Mouse (Mus musculus): ENCODE measurements at regions not wholly inside any gene's neighbourhood (a gene's known extent, or its start where the extent isn't known, plus 50 kb on each side); places are given as distances from the start of the nearest gene placed in this dataset.

DNA sequence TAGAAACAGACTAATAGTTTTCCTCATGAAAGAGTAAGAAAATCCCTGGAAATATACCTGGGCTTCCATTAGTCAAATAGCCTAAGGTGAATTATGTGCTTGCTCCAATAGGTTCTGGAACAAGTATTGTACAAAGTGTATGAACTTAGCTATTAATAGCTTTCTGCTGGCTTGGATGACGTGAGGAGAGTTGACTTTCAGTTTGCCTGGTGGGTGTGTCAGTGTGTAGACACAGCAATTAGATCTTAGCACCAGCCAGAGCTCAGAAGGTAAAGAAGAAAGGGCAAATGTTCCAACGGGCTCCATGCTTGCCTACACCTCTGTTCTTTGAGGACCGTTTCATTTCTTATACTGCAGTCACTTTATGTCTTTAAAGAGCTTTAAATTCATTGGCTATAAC is 654.8 kb upstream of the Mef2c start:
- no peak overlapping the region for H3K27ac ChIP-seq
- H3K36me3 ChIP-seq (ENCODE audit: inconsistent target) = no peaks in the 10 kb centered on the region
- WGBS (ENCODE audit: missing documents) = 63% methylated on average over 3 of the region's 3 CpGs
- H3K79me2 ChIP-seq (ENCODE audit: inconsistent target) = no peaks in the 10 kb centered on the region
- H3K4me3 ChIP-seq (ENCODE audit: inconsistent target) = no peak overlapping the region

DNA sequence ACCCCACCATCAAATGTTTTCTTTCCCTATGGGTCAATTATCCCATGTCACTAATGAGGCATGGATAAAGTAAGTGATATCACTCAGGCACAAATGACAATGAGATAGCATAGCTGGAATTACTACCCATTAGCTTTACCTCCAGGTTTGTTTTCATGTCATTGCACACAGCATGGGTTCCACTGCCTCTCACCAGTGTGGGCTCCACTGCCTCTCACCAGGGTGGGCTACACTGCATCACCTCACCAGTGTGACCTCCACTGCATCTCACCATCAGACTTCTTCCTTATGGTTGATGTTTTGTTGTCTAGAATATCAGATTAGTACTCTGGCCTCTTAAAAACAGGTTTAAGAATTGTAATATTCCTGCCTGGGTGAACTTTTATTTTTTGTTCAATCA is 634.0 kb upstream of the Mef2c start:
- Histone ChIP-seq H3K36me3 (ENCODE audit: inconsistent target) (no peaks in the 10 kb centered on the region), H3K27ac (no peak overlapping the region), H3K4me3 (ENCODE audit: inconsistent target) (no peak overlapping the region), H3K79me2 (ENCODE audit: inconsistent target) (no peaks in the 10 kb centered on the region)

DNA sequence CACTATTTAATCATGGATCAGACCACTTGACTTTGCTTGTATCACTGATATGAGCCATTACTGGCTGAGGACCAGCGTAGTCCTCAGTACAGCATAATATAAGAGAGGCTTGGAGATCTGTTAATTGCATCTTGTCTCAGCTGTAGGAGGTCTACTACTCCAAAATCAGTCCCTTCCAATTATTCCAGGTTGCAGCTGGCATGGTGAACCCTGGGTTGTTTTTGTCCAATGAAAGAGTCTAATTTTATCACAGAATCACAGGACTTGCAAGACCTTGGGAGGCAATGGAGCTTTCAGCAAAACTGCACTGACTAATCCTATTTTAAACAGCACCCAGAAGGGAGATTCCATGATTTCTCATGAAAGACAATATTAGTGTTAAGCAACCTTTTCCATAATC is 629.7 kb upstream of the Mef2c start:
- Histone ChIP-seq H3K36me3 (ENCODE audit: inconsistent target) (no peaks in the 10 kb centered on the region), H3K79me2 (ENCODE audit: inconsistent target) (no peaks in the 10 kb centered on the region), H3K27ac (no peak overlapping the region), H3K4me3 (ENCODE audit: inconsistent target) (no peak overlapping the region)
- WGBS (ENCODE audit: missing documents) = 100% methylated on average over 1 of the region's 1 CpGs

DNA sequence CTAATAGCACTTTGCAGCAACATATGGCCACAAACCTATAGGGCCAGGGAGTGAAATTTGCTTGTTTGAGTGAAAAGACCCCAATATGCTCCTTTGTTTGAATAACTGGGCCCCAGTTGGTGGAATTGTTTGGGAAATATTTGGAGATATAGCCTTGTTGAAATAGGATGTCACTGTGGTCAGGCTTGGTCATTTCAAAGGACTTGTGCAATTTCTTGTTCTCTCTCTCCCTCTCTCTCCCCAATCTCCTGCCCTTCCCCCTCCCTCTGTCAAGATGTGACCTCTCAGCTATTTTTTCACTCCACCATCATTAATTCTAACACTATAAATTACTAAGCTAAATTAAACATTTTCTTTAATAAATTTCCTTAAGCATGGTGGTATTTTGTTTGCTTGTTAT is 620.5 kb upstream of the Mef2c start:
- Histone ChIP-seq H3K27ac (no peak overlapping the region), H3K36me3 (ENCODE audit: inconsistent target) (no peaks in the 10 kb centered on the region), H3K4me3 (ENCODE audit: inconsistent target) (no peak overlapping the region), H3K79me2 (ENCODE audit: inconsistent target) (no peaks in the 10 kb centered on the region)

DNA sequence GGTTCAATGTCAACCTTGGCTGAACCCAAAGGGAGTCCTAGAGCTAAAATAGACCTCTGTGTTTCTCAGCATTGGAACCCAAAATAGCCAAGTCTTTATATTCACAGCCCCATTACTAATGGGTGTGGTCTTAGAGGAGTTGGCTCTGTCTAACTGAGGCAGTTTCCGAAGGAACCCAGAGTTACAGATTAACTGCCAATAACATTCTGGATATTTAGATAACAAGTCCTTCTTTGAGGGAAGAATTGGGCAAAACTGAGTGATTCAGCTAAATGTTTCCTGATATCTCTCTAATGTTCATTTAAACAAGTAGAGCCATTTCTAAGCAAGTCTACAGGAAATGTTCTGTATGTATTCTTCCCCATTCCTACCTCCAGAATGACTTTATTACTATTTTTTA is 615.1 kb upstream of the Mef2c start:
- Histone ChIP-seq H3K79me2 (ENCODE audit: inconsistent target) (no peaks in the 10 kb centered on the region), H3K36me3 (ENCODE audit: inconsistent target) (no peaks in the 10 kb centered on the region), H3K4me3 (ENCODE audit: inconsistent target) (no peak overlapping the region), H3K27ac (no peak overlapping the region)
- WGBS (ENCODE audit: missing documents) = 80% methylated on average over 1 of the region's 1 CpGs

DNA sequence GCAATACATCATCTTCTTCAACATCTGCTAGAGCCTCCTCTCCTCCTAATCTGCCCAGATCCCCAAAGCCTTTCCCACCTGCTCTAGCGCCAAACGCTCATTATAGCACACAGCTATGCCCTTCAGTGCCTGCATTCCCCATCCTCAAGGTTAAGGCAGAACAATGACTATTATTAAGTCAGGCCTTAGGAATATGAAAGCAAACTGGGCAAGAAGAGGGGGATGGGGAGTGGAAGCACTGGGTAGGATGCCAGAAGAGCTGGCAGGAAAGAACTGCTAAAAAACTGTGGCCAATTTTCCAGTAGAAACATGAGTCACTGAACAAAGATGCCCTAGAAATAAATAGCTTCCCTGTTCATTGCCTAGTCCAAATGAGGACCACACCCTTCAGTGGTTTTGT is 611.1 kb upstream of the Mef2c start:
- Histone ChIP-seq H3K36me3 (ENCODE audit: inconsistent target) (no peaks in the 10 kb centered on the region), H3K79me2 (ENCODE audit: inconsistent target) (no peaks in the 10 kb centered on the region), H3K4me3 (ENCODE audit: inconsistent target) (no peak overlapping the region), H3K27ac (no peak overlapping the region)
- WGBS (ENCODE audit: missing documents) = 94% methylated on average over 2 of the region's 2 CpGs

DNA sequence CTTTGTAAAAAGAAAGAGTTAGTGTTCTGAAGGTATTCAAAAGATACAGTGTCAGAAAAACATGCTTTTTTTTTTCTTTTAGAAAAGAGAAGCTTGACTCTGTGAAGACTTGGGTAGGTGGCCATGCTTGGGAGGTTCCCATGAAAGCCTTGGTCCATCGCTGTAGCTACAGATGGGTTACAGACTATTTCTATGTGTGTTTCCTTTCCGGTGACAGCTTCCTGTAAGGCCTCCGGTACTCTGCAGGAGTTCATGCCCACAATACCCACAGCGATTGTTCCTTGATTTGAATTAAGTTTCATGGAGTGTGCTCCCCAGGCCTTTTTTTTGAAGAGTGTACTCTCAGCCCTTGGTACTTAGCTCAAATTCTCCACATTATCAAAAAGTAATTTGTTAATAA is 604.1 kb upstream of the Mef2c start:
- Histone ChIP-seq H3K79me2 (ENCODE audit: inconsistent target) (no peaks in the 10 kb centered on the region), H3K36me3 (ENCODE audit: inconsistent target) (no peaks in the 10 kb centered on the region), H3K27ac (no peak overlapping the region), H3K4me3 (ENCODE audit: inconsistent target) (no peak overlapping the region)
- WGBS (ENCODE audit: missing documents) = 11% methylated on average over 4 of the region's 4 CpGs

DNA sequence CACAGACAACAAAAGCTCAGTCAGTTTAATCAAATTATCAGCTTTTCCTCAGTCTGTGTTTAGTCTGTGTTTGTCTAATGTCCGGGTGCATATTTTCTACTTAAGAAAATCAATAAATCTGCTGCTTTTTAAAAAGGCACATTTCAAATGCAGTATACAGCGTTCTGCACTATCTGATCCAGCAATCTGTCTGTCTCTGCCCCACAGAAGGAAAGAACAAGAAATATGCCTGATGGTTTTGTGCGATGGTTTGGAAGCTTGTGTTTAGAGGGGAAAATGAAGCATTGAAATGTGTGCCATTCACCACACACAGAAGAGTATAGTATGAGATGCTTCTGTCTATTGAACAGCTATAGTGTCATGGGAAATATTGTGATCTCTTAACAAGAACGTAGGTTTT is 601.7 kb upstream of the Mef2c start:
- H3K79me2 ChIP-seq (ENCODE audit: inconsistent target) = no peaks in the 10 kb centered on the region
- 100% methylated on average over 4 of the region's 4 CpGs for WGBS (ENCODE audit: missing documents)
- no peak overlapping the region for H3K27ac ChIP-seq
- no peak overlapping the region for H3K4me3 ChIP-seq (ENCODE audit: inconsistent target)
- no peaks in the 10 kb centered on the region for H3K36me3 ChIP-seq (ENCODE audit: inconsistent target)

DNA sequence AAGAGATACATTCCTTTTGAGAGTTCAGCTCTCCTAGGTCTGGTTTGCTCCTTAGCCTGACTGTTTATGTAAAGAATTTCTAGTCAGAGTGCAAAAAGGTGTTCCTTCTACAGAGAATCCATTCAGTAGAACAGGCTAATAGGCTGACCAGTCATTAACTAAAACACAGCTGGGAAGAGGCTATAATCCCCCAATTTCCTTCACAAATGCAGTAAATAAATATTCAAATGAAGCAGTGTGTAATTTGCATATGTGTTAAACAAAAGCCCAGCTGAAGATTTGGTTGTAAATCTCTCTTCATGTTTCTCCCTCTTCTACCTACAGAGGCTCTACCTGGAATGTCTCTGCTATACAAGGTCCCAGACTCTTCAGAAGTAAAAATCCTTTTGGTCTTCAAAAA is 600.2 kb upstream of the Mef2c start:
- no peak overlapping the region for H3K4me3 ChIP-seq (ENCODE audit: inconsistent target)

DNA sequence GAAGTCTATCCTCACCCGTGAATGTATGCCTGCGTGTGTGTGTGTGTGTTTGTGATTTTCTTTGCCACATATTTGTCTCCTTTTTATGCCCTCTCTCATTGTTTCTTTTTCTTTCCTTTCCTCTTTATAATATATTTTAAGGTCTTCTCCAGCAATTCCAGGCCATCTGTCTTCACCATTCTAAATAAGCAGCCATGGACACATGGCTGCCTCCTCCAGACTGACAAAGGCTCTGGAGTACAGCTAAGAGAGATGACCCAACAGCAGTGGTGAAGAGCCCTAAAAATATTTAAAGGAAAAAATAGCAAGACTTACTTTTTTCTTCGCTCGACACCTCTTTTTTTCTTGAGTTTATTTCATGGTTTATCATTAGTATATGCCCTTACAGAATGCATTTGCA is 596.1 kb upstream of the Mef2c start:
- Histone ChIP-seq H3K79me2 (ENCODE audit: inconsistent target) (no peaks in the 10 kb centered on the region), H3K4me3 (ENCODE audit: inconsistent target) (no peak overlapping the region), H3K27ac (no peak overlapping the region), H3K36me3 (ENCODE audit: inconsistent target) (no peaks in the 10 kb centered on the region)
- 96% methylated on average over 4 of the region's 4 CpGs for WGBS (ENCODE audit: missing documents)

More for the DNA sequence above, 600.2 kb upstream of the Mef2c start:
- H3K36me3 ChIP-seq (ENCODE audit: inconsistent target) = no peaks in the 10 kb centered on the region
- no peaks in the 10 kb centered on the region for H3K79me2 ChIP-seq (ENCODE audit: inconsistent target)
- no peak overlapping the region for H3K27ac ChIP-seq

DNA sequence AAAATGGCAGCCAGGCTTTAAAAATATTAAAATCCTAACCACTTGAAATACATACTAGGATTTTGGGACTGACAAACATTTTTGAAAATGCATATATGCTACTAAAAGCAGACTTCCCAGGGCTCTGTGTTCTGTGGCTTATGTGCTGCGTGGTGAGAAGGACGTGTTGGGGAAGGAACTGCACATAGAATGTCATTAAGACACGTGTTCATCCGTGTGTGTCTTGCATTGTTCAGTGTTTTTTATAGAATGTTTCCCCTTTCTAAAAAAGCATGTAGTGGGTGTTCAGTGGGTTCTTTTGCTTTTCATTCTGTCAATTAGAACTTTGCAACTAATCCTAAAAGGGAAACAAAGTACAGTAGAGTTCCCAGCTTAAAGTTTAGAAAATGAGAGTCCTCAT is 594.7 kb upstream of the Mef2c start:
- Histone ChIP-seq H3K36me3 (ENCODE audit: inconsistent target) (no peaks in the 10 kb centered on the region), H3K4me3 (ENCODE audit: inconsistent target) (no peak overlapping the region), H3K79me2 (ENCODE audit: inconsistent target) (no peaks in the 10 kb centered on the region), H3K27ac (no peak overlapping the region)
- 89% methylated on average over 4 of the region's 4 CpGs for WGBS (ENCODE audit: missing documents)

DNA sequence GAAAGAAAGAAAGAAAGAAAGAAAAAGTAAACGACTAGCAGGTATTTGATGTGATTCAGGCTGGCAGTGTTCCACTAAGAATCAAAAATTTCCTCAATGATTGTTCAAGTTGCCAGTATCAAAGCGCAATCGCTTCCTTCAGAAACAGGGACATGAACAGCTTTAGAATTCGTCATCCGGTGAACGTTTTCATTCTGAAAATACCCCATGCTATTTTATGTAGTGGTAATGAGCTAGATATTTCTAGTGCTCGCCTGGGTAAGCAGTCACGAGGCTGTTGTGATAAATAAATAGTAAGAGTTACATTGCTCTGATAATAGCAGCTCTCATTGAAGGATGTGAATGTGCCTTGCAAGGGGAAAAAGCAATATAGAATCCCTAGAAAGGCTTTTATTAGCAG is 591.0 kb upstream of the Mef2c start:
- Histone ChIP-seq H3K79me2 (ENCODE audit: inconsistent target) (no peaks in the 10 kb centered on the region), H3K27ac (no peak overlapping the region), H3K4me3 (ENCODE audit: inconsistent target) (no peak overlapping the region), H3K36me3 (ENCODE audit: inconsistent target) (no peaks in the 10 kb centered on the region)
- WGBS (ENCODE audit: missing documents) = 94% methylated on average over 8 of the region's 8 CpGs

DNA sequence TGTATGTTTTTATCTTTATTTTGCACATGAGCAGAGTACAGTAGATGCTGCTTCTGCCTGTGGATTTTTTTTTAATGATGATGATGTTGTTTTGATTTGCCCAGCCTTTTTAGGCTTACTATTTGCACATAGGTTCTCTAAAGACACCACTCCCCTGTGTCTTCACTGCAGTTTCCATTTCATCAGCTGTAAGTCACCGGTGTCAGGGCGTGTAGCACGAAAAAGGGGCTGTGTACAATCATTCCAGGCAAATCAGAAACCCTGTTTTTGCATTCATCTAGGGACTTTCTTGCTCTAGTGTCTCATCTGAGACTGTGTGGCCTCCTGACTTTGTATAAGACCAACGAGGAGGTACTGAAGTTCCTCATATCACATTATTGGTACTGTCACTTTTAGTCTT is 588.6 kb upstream of the Mef2c start:
- no peak overlapping the region for H3K27ac ChIP-seq
- no peak overlapping the region for H3K4me3 ChIP-seq (ENCODE audit: inconsistent target)
- WGBS (ENCODE audit: missing documents) = 91% methylated on average over 4 of the region's 4 CpGs

DNA sequence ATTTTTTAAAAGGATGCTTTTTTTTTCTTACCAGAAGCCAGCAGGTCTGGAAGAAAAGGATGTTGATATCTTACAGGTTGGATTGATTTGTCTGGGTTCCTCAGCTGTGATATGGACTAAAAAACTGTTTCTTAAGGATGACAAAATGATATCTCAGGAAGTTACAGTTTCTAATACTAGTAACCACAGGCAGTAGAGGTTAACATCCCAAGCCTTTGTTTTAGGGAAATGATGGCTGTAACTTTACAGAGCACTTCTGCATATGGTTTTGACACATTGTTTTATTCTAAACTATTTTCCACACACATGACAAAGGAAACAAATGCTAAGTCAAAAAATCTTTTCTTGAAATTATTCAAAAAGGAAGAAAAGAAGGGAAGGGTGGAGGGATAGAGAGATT is 573.8 kb upstream of the Mef2c start:
- Histone ChIP-seq H3K36me3 (ENCODE audit: inconsistent target) (no peaks in the 10 kb centered on the region), H3K27ac (no peak overlapping the region), H3K79me2 (ENCODE audit: inconsistent target) (no peaks in the 10 kb centered on the region), H3K4me3 (ENCODE audit: inconsistent target) (no peak overlapping the region)

More for the DNA sequence above, 588.6 kb upstream of the Mef2c start:
- Histone ChIP-seq H3K36me3 (ENCODE audit: inconsistent target) (no peaks in the 10 kb centered on the region), H3K79me2 (ENCODE audit: inconsistent target) (no peaks in the 10 kb centered on the region)

DNA sequence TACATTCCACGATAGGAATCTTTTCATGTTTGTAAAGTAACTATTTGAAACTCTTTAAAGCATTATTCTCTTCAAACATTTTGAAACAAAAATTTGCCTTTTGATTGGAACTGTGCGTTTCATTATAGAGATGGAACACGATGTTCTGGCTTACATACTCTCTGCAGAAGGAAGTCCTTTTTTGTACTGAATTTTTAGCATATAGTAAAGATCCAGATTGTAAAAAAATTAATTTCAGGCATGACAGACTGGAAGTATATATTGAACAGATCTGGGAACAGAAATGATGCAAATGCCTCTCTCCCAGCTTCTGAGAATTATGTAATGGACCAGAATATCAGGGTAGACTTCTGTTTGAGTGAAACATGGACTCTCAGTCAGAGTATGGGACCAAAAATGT is 566.0 kb upstream of the Mef2c start:
- Histone ChIP-seq H3K4me3 (ENCODE audit: inconsistent target) (no peak overlapping the region), H3K36me3 (ENCODE audit: inconsistent target) (no peaks in the 10 kb centered on the region), H3K27ac (no peak overlapping the region), H3K79me2 (ENCODE audit: inconsistent target) (no peaks in the 10 kb centered on the region)
- 100% methylated on average over 1 of the region's 3 CpGs for WGBS (ENCODE audit: missing documents)

DNA sequence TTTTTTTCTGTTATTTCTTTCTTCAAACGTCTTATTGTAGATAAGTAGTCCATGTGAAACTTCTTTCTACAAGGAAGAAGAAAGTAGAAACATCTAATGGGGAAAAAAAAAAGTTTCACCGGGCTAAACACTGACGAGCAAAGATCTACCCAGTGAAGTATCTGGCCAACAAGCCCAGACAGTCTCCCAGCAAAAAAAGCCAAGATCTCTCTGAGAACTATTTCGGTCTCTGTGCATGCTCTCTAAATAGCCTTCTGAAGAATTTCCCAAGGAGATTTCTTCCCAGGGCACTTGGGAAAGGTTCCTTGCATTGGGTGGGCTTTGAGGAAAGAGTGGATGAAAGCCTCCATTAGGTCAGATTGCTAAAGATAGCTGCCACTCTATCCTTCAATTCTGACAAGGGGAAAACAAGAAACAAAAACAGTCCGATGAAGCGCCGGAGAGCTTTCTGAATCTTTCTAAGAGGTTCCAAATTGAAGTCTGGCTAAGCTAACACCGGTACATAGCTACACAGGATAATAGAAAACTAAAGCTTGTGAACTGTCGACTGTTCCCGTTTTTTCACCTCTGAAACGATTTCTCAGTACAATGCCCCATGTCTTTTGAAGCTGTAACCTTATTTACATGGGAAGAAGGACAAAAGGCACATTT is 561.0 kb upstream of the Mef2c start:
- Histone ChIP-seq H3K27ac (no peak overlapping the region), H3K4me3 (ENCODE audit: inconsistent target) (no peak overlapping the region), H3K36me3 (ENCODE audit: inconsistent target) (no peaks in the 10 kb centered on the region), H3K79me2 (ENCODE audit: inconsistent target) (no peaks in the 10 kb centered on the region)
- 93% methylated on average over 11 of the region's 11 CpGs for WGBS (ENCODE audit: missing documents)
